Mouse (Mus musculus) gastrocnemius, postnatal 25 days (tissue): ENCODE results near the gene Gm45618. TPM values are rescaled to one million over a fixed set of nuclear protein-coding genes. Genes with fewer than 3 reads are reported as not detected.
A peak's percentile ranks its signal among the peaks of the same experiment; 100 is the strongest.

ENCODE experiments used
- DNase-seq: peaks from one replicate; pipeline ENCODE4 v3.0.0; 2022
- total RNA-seq, 2 experiments: library from RNA; stranded (reverse); gene quantifications; 1 replicate in 1 of 2; 2 replicates in 1 of 2; pipeline ENCODE4 v1.2.3; 2021

Gene Gm45618
- total RNA-seq, 2 experiments from 2014 or later: not detected

DNA sequence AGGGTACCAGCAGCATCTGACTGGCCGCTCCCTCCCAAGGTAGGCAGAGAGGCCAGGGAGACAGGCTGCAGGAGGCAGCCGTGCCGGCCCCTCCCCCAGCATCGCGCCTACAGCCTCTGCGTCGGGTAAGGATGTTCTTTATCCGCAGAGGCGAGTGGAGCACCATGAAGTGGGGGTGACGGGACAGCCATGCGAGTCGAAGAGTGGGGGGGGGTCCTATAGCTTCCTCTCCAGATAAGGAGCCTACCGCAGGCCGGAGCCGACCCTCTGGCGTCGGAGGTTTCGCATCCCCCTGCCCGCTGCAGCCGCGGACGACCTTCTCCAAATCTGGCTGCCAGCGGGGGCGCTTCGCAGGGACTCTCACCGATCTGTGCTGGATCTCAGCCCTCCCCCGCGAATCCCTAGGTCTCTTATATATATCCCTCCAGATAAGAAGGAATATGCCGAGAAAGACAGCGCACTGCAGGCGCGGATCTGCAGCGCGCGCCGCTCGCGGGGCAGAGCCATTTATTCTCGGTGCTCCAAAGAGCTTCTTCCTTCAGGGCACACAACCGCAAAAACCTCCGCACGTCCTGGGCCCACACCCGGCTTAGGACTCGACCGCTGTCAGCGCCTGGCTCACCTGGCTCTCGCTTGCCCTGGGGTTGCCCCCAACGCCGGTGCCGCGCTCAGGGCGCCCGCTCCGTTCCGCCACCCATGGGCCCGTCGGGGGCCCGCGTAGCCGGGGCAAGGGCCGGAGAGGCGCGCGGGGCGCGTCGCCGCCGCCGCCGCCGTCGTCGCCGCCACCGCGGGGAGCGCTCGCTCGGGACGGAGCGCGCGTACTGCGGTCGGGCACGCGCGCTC is 26.0 kb downstream of the Gm45618 start:
- DNase-seq: no peak

- no peak for DNase-seq
Observed at GRCm38 (mm10) chr7:142093696-142094240, 26.8 kb downstream of the Gm45618 start.

DNA sequence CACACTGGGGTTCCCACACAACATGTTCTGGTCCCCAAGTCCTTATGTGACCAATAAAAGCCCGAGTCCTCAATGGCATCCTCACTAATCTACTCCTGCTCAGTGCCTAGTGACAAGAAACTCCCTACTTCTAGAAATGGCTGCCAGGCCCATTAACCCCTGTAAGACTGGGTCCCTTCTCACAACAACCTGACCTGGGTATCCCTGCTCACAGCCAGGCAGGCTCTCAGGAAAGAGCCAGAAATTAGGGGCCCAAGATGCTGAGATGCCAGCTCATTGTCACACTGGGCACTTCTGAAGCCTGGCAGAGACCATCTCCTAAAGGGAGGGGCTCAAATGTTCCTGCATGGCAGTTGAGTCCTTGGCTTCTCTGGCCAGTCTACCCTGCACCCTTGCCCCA is 27.5 kb downstream of the Gm45618 start:
- no peak for DNase-seq

DNA sequence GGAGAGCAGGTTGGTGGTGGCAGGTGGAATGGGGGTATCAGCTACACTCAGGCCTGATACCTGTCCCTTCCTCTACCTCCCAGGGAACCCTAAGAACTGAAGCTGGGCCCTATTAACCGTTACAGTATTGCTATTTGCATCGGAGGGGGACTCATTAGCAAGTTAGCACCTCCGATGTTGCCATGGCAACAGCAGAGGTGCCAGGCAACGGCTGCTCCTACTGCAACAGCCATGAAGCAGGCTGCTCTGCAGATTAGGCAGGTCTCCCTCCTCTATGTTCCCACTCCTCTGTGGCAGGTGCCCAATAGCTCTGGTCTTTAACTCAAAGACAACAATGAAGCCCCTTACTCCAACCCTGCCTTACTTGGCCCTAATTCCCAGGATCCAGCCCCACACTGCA is 28.7 kb downstream of the Gm45618 start:
- no peak for DNase-seq

GRCm38 (mm10) chr7:142089648-142090447 is 30.7 kb downstream of the Gm45618 start:
- no peak for DNase-seq

- DNase-seq: no peak
Observed at GRCm38 (mm10) chr7:142088886-142089285, 31.6 kb downstream of the Gm45618 start.

GRCm38 (mm10) chr7:142087069-142087652 is 33.4 kb downstream of the Gm45618 start:
- DNase-seq: no peak

DNA sequence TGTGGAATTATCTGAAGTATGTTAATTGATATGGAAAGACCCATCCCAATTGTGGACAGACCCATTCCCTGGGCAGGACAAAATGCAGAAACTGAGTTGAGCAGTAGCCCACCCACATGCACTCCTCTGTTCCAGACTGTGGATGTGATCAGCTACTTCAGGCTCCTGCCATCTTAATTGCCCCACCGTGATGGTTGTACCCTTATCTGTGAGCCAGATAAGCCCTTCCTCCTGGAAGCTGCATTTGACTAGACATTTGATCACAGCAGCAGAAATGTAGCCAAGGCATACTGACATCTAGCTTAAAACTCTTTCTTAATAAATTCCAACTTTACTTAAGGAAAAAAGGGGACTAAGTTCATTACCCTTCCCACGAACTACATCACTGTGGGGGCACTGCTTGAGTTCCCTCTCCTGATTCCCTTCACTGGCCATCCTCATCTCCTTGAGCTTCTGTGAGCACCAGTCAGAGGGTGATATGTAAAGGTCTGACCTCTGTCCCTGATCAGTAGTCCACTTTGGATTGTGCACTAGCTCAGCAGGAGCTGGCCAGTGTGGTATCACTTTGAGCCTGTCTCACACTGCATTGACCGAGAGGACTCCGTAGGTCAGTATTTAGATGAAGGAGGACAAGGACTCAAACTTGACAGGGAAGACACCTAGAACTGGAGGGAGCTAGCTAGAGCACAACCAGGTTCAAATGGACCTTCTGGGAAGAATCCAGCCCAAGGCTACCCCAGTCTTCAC is 34.2 kb downstream of the Gm45618 start:
- no peak for DNase-seq

- peak; percentile 69 for DNase-seq
Observed at GRCm38 (mm10) chr7:142084820-142085219, 35.7 kb downstream of the Gm45618 start.

DNA sequence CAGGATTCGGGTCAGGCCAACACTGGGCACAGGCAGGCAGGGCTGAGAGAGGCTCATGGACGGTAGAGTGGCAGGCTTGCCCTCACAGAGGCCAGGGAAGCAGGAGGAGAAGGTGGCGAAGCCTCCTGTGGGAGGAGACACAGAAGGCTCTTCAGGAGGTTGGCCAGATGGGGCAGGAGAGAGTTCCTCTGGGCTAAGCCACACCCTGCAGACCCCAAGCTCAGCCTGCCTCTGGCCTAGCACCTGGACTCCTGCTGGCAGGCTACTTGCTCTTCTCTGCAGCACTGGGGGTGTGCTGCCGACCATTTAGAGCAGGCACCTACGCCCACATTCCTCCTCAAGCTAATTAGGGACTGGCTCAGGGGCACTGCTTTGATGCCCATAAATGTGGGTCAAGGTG is 36.1 kb downstream of the Gm45618 start:
- DNase-seq: no peak

DNA sequence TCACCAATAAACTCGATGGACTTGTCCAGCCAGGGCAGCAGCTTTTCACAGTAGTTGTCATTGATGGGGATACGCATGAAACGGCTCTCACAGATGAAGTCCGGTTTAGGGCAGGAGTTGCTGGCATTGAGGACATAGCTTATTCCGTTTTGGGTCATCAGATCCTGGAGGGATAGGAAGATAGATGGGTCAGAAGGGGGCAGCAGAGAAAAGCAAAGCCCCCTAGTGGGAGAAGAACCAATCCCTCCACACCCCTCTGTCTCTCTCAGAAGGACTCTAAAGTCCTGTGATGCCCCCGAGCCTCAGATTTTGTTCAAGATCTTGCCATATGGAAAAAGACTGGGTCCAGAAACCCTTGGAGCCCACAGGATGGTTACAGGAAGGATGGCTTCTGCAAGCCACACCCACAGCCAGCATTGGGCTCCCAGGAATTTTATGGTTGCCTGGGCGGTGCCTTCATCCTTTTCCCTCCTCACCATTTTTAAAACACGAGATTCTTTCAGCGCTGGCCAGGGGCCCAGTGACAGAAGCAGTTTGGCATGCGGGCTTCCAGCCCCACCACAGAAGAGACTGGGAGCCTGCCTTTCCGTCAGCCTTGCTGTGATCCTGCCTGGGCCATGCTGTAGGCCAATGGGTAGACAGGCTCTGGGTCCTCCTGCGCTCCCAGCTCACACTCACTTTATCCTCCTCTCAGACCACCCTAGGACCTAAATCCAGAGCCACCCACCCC is 36.8 kb downstream of the Gm45618 start:
- peak; percentile 64 for DNase-seq

- no peak for DNase-seq
Observed at GRCm38 (mm10) chr7:142082607-142083006, 37.9 kb downstream of the Gm45618 start.

DNA sequence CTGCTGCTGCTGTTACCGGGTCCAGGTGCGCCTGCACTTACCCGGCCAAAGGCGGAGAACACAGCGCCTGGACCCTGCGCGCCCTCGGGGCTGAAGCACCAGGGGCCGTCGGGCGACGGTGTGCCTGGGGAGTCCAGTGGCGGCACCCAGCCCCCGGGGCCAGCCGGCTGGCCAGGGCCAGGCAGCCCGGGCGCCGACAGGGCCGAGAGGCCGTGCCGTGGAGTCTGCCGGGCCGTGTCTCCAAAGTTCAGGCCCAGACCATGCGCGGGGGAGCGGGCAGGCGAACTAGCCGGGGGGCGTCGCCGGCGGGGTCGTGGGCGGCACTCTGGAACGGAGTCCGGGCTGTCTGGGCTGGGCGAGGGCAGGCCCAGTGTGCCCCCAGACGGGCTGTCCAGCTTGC is 38.4 kb downstream of the Gm45618 start:
- no peak for DNase-seq

DNA sequence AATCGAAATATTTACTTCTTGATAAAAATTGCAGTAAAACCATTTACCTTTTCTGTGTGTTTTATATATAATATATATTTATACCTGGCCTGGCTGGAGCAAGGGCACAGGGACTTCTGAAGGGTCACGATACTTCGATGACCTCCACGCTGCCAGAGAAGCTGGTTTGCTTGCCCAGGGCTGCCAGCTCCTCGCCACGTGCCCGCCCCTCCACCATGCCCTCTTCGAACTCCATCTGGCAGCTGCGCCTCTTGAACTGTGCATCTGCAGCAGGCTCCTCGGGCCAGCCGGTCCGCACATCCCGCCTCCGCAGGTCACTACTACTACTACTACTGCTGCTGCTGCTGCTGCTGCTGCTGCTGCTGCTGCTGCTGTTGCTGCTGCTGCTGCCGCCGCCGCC is 38.8 kb downstream of the Gm45618 start:
- DNase-seq: no peak

GRCm38 (mm10) chr7:142080876-142081275 is 39.7 kb downstream of the Gm45618 start:
- no peak for DNase-seq

DNA sequence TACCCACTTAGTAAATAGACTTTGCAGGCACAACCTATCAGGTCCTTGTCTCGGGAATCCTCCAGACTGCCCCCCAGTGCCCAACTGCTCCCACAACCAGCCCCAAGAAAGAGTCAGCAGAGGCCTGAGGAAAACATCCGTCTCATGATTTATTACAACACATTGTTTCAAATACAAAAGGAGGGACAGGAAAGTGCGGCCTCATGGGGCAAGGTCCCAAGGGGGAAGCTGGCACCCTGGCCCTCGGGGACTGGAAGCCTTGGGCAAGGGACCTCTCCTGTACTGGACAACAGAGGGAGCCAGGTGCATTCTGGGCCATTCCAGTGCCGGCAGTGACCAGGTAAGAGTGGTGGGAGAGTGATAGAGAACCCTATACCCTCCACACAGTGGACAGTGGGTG is 41.2 kb downstream of the Gm45618 start:
- DNase-seq: no peak

- DNase-seq: no peak
Observed at GRCm38 (mm10) chr7:142077138-142077537, 43.4 kb downstream of the Gm45618 start.

DNA sequence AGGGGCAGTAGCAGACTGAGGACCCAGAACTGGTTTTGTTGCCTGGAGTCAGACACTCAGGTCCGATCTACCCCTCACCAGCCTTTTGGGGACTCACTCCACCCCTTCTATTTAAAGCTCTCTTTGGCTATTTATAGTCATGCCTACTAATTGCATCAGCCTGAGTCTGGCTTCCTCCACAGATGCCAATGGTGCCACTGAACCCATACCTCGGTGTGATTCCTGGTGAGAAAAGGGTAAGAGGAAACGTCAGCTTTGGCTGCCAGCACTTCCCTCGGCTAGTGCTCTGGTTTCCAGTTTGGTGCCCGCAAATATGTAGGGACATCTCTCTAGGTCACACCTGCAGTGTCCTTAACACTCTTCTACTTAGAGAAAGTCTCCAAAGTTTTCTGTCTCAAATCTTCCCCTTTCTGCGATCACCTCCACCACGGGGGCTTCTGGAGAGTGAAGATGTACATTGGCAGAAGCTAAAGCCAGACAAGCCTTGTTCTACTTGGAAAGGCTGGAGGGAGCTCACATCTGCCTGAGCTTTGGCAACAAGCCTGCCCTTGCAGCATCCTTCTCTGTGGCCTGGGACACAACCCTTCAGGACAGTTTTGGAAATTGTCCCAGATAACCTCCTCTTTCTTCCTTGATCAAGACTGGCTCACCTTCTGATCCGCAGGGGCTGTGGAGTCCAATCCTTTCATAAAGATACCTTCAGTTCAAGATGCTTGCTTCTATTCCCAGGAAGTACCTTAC is 46.2 kb downstream of the Gm45618 start:
- DNase-seq: peak; percentile 39

DNA sequence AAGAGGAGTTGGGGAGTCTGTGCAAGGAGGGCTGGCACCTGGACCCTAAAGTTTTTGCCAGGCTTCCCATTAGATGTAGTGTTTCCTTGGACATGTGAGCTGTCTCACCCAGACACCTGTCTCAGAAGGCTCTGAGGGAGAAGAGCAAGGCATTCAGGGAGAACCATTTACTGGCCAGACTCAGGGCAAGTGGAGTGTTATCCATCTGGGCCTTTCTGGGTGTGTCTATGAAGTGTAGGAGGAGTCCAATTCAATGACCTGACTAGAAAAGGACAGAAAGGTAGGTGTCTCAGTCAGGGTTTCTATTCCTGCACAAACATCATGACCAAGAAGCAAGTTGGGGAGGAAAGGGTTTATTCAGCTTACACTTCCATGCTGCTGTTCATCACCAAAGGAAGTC is 48.8 kb downstream of the Gm45618 start:
- no peak for DNase-seq

DNA sequence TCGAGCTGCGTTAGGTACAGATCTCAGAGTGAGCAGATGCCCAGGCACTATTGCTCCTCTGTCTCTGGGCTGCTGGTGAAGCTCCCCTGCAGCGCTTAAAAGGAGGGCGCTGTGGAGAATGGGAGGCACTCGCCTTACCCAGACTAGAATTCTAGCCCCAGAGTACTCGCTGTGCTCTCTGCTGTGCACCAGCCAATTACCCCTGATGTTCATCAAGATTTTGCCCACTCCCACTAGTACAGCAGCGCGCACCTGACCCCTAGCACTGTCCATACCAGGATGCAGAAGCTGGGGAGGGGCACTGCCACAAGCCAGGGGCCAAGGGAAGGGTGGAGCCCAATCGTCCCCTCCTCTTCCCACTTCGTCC is 49.3 kb downstream of the Gm45618 start:
- no peak for DNase-seq
